Comparison of ENCODE assay signal across 12 mouse cellular contexts in genomic region chr5:88930611-88931010, GRCm38 (mm10). TPM values are rescaled to one million over a fixed set of nuclear protein-coding genes. Genes with fewer than 3 reads are reported as not detected.
DNase-seq lines count a peak whose midpoint lies in the region; TF ChIP-seq lines count a peak whose summit lies in the region.
"Had no signal": no experiment of that assay in that cellular context is flagged by ENCODE, and none has a peak within 500 bp of the region (broad histone marks: within the 10 kb centered on the region; RNA-seq: fewer than 3 reads in every experiment).

No protein-coding gene starts in this region.

- intact Hi-C loops in heart, postnatal 10 days (cut with DNase I) = loop anchor here (5.0 kb wide), 2 partner anchors 52 to 107 kb away; no protein-coding TSS in a partner anchor

- no peak for TF ChIP-seq CTCF in liver, adult 2 months (IDR thresholded peaks at IDR 0.05; ENCODE audit: low read depth, low read length)

- DNase-seq in heart, embryonic 10.5 days (ENCODE audit: low spot score) = no peak
- DNase-seq in heart, postnatal 10 days = no peak
- peak; percentile 60 for DNase-seq in liver, adult 2 months (ENCODE audit: extremely low read depth, low read depth, low spot score)
- DNase-seq in liver = no peak
- DNase-seq in embryo, embryonic 10.5 days (ENCODE audit: low spot score) = peak; percentile 28
- peak; percentile 45 for DNase-seq in mesoderm, embryonic 11.5 days (ENCODE audit: low read depth, low spot score)
- DNase-seq in gastrocnemius, adult 8-10 months (ENCODE audit: low spot score in 2 of 2) = no peak
- DNase-seq in adrenal gland, adult 2 months = no peak
- DNase-seq: cerebellum, adult 18-20 months; thymus, adult 2 months had no signal

- H3K36me3 ChIP-seq in heart, embryonic 10.5 days = no peaks in the 10 kb centered on the region
- H3K36me3 ChIP-seq in liver, adult 2 months (ENCODE audit: control insufficient read depth, insufficient read depth, low read length) = no peaks in the 10 kb centered on the region
- H3K36me3 ChIP-seq: midbrain, embryonic 12.5 days had no signal

- no peaks in the 10 kb centered on the region for H3K27me3 ChIP-seq in heart, embryonic 10.5 days (ENCODE audit: insufficient read depth, poor library complexity, severe bottlenecking)
- H3K27me3 ChIP-seq in liver, adult 2 months (ENCODE audit: control insufficient read depth, insufficient read depth, low read length) = no peaks in the 10 kb centered on the region
- H3K27me3 ChIP-seq: midbrain, embryonic 12.5 days had no signal

- H3K79me2 ChIP-seq in liver, adult 2 months (ENCODE audit: control insufficient read depth, insufficient read depth, low read length) = peaks cover 3% of the 10 kb centered on the region; the same call in 1 of the 2 replicates

- no peak overlapping the region for H3K9ac ChIP-seq in liver, adult 2 months (ENCODE audit: low read depth, low read length)
- H3K9ac ChIP-seq: midbrain, embryonic 12.5 days had no signal

- H3K9me3 ChIP-seq in heart, embryonic 10.5 days = no peaks in the 10 kb centered on the region
- H3K9me3 ChIP-seq: midbrain, embryonic 12.5 days had no signal

- TF ChIP-seq POLR2A in liver, adult 2 months (IDR thresholded peaks at IDR 0.05; ENCODE audit: extremely low read depth, insufficient read depth, low read length) = no peak

- whole genome bisulfite sequencing in heart, embryonic 10.5 days = 33% methylated on average over 11 of the region's 11 CpGs
- 55% methylated on average over 11 of the region's 11 CpGs for WGBS in liver, adult 2 months

- H3K4me1 ChIP-seq in heart, embryonic 10.5 days = peaks cover 59% of the 10 kb centered on the region
- peaks cover 41% of the 10 kb centered on the region for H3K4me1 ChIP-seq in liver, adult 2 months (ENCODE audit: control insufficient read depth, insufficient read depth, low read length)

- H3K4me3 ChIP-seq in heart, embryonic 10.5 days = no peak overlapping the region
- no peak overlapping the region for H3K4me3 ChIP-seq in liver, adult 2 months (ENCODE audit: insufficient read depth, low read depth, low read length)
- H3K4me3 ChIP-seq: midbrain, embryonic 12.5 days had no signal

- H3K27ac ChIP-seq in heart, embryonic 10.5 days = peak overlapping the region; percentile 77
- no peak overlapping the region for H3K27ac ChIP-seq in liver, adult 2 months (replicated peaks; ENCODE audit: insufficient read depth, low read depth, low read length)
- H3K27ac ChIP-seq: midbrain, embryonic 12.5 days had no signal

RNA-seq across cellular contexts. Expression of gene Slc4a4, which starts 44.0 kb away (rescaled TPM):
- polyA plus RNA-seq in heart, embryonic 10.5 days (2016; fragmentation: Nextera tagmentation; extraction: Ambion mirVana) = 2.2 and 3.0 TPM in 2 replicates
- total RNA-seq in heart, postnatal 10 days (2021) = 10 to 100 TPM; 34.1 to 44.1 TPM
- total RNA-seq in liver, adult 2 months (2014; rRNA removed) = 30.2 and 33.4 TPM in 2 replicates
- 12.0 and 15.9 TPM in 2 replicates for polyA plus RNA-seq in liver, adult 2 months (2012; rRNA removed)
- 10 to 100 TPM; 20.2 to 38.8 (median 23.6) TPM for total RNA-seq in gastrocnemius, adult 8-10 months (2022)
- 10 to 100 TPM; 42.7 to 65.1 TPM for total RNA-seq in adrenal gland, adult 2 months (2021)
- 3.3 and 3.9 TPM in 2 replicates for polyA plus RNA-seq in adrenal gland, adult 2 months (2012; rRNA removed)
- total RNA-seq: granulocyte monocyte progenitor cell, adult 5-6 weeks had no signal

Comparison
In these comparisons a context has a peak if more than half of its experiments do, and no peak if none do; other contexts are left out.
1. DNase-seq: peak in liver, adult 2 months (single experiment), embryo, embryonic 10.5 days (single experiment) and mesoderm, embryonic 11.5 days (single experiment); none in heart, embryonic 10.5 days (single experiment), heart, postnatal 10 days (0 of 2), liver (single experiment), gastrocnemius, adult 8-10 months (0 of 2) and adrenal gland, adult 2 months (single experiment).